Comparison of ENCODE assay signal across 32 mouse cellular contexts in genomic region chr7:127139562-127139961, GRCm38 (mm10). TPM values are rescaled to one million over a fixed set of nuclear protein-coding genes. Genes with fewer than 3 reads are reported as not detected.
DNase-seq lines count a peak whose midpoint lies in the region; ATAC-seq and TF ChIP-seq lines count a peak whose summit lies in the region.
"Had no signal": no experiment of that assay in that cellular context is flagged by ENCODE, and none has a peak within 500 bp of the region (broad histone marks: within the 10 kb centered on the region; RNA-seq: fewer than 3 reads in every experiment).

No protein-coding gene starts in this region.

- H3K36me3 ChIP-seq in liver, embryonic 11.5 days (ENCODE audit: control insufficient read depth, insufficient read depth, low read length) = peaks cover 2% of the 10 kb centered on the region; the same call in 1 of the 2 replicates
- H3K36me3 ChIP-seq in ES-E14 (ENCODE audit: control insufficient read depth, insufficient read depth, low read length, poor library complexity, severe bottlenecking) = no peaks in the 10 kb centered on the region
- H3K36me3 ChIP-seq in liver, embryonic 12.5 days = peaks cover 8% of the 10 kb centered on the region; the same call in 1 of the 2 replicates
- no peaks in the 10 kb centered on the region for H3K36me3 ChIP-seq in liver, postnatal 0 days (replicated peaks; ENCODE audit: insufficient read depth, low read length)
- H3K36me3 ChIP-seq in heart, embryonic 12.5 days = no peaks in the 10 kb centered on the region
- H3K36me3 ChIP-seq: heart, embryonic 15.5 days; hindbrain, embryonic 12.5 days; midbrain, embryonic 12.5 days had no signal

- peak overlapping the region; percentile 91 for H3K27ac ChIP-seq in liver, embryonic 11.5 days (ENCODE audit: low read depth, low read length)
- peak overlapping the region; percentile 64; the same call in 1 of the 2 replicates for H3K27ac ChIP-seq in ES-E14 (ENCODE audit: insufficient read depth, low read depth, low read length, poor library complexity, severe bottlenecking)
- H3K27ac ChIP-seq in liver, embryonic 12.5 days = peak overlapping the region; percentile 85
- H3K27ac ChIP-seq in liver, postnatal 0 days (ENCODE audit: low read depth) = peak overlapping the region; percentile 53
- no peak overlapping the region for H3K27ac ChIP-seq in heart, embryonic 12.5 days (ENCODE audit: poor library complexity, severe bottlenecking)
- H3K27ac ChIP-seq: forebrain, embryonic 13.5 days; heart, embryonic 15.5 days; hindbrain, embryonic 12.5 days; midbrain, embryonic 12.5 days; stomach, postnatal 0 days had no signal

- H3K9ac ChIP-seq in liver, embryonic 11.5 days (ENCODE audit: low read depth, low read length) = peak overlapping the region; percentile 47
- H3K9ac ChIP-seq in ES-E14 (ENCODE audit: insufficient read depth, low read depth, low read length, poor library complexity, severe bottlenecking) = no peak overlapping the region
- peak overlapping the region; percentile 38 for H3K9ac ChIP-seq in liver, embryonic 12.5 days
- no peak overlapping the region for H3K9ac ChIP-seq in liver, postnatal 0 days (replicated peaks)
- no peak overlapping the region for H3K9ac ChIP-seq in heart, embryonic 12.5 days
- H3K9ac ChIP-seq: forebrain, embryonic 13.5 days; heart, embryonic 15.5 days; hindbrain, embryonic 12.5 days; midbrain, embryonic 12.5 days had no signal

- in situ Hi-C loops in ES-E14 (cut with MboI; ENCODE audit: low sequenced_read_pairs in 2 of 2, unreplicated experiment in 2 of 2) = no loop called here

- WGBS in liver, embryonic 11.5 days = 35% methylated on average over 5 of the region's 5 CpGs
- 22% methylated on average over 5 of the region's 5 CpGs for WGBS in liver, embryonic 12.5 days (ENCODE audit: insufficient replicate concordance)
- 34% methylated on average over 5 of the region's 5 CpGs for WGBS in liver, postnatal 0 days (ENCODE audit: insufficient replicate concordance)
- WGBS in heart, embryonic 12.5 days = 55% methylated on average over 5 of the region's 5 CpGs

- no peak for TF ChIP-seq EP300 in liver, postnatal 0 days (IDR thresholded peaks at IDR 0.05; ENCODE audit: low read depth)

- H3K9me3 ChIP-seq in liver, embryonic 11.5 days (ENCODE audit: control insufficient read depth, low read length) = no peaks in the 10 kb centered on the region
- no peaks in the 10 kb centered on the region for H3K9me3 ChIP-seq in ES-E14 (ENCODE audit: control insufficient read depth, insufficient read depth, low read depth, low read length)
- H3K9me3 ChIP-seq in liver, embryonic 12.5 days (replicated peaks) = no peaks in the 10 kb centered on the region
- no peaks in the 10 kb centered on the region for H3K9me3 ChIP-seq in liver, postnatal 0 days (ENCODE audit: low read length)
- no peaks in the 10 kb centered on the region for H3K9me3 ChIP-seq in heart, embryonic 12.5 days (replicated peaks)
- H3K9me3 ChIP-seq: forebrain, embryonic 13.5 days; heart, embryonic 15.5 days; hindbrain, embryonic 12.5 days; midbrain, embryonic 12.5 days had no signal

- no peak for DNase-seq in liver, embryonic 11.5 days (ENCODE audit: low spot score)
- DNase-seq in liver (no peak), ES-E14 (ENCODE audit: low read depth, low spot score) (no peak)
- DNase-seq in liver, postnatal 0 days = no peak
- DNase-seq in layer of hippocampus, adult 9-10 months (ENCODE audit: low spot score) = no peak
- DNase-seq: adrenal gland, postnatal 10 days; cerebellum, adult 11-12 months; cerebellum, postnatal 10 days; gastrocnemius, postnatal 14 days; kidney, postnatal 14 days; lung, postnatal 36 days; right cerebral cortex, postnatal 25 days; thymus, adult 18-20 months; thymus, postnatal 25 days had no signal

- H3K27me3 ChIP-seq in liver, embryonic 11.5 days (replicated peaks; ENCODE audit: control insufficient read depth, insufficient read depth, low read length) = no peaks in the 10 kb centered on the region
- no peaks in the 10 kb centered on the region for H3K27me3 ChIP-seq in liver, embryonic 12.5 days (replicated peaks)
- H3K27me3 ChIP-seq in liver, postnatal 0 days (ENCODE audit: insufficient read depth, low read length) = no peaks in the 10 kb centered on the region
- 0 out of 2 replicates have a peak, but pooled peaks cover 2% of the 10 kb centered on the region for H3K27me3 ChIP-seq in heart, embryonic 12.5 days (replicated peaks)
- H3K27me3 ChIP-seq: forebrain, embryonic 13.5 days; hindbrain, embryonic 12.5 days; midbrain, embryonic 12.5 days; Patski had no signal

- no peak for TF ChIP-seq CTCF in liver, postnatal 0 days (IDR thresholded peaks at IDR 0.05; ENCODE audit: low read depth)

- H3K4me3 ChIP-seq in liver, embryonic 11.5 days (ENCODE audit: low read depth, low read length) = no peak overlapping the region
- no peak overlapping the region for H3K4me3 ChIP-seq in ES-E14 (ENCODE audit: insufficient read depth in 1 of 2, low read depth in 1 of 2, low read length in 2 of 2, poor library complexity in 1 of 2, severe bottlenecking in 1 of 2)
- H3K4me3 ChIP-seq in liver, embryonic 12.5 days = no peak overlapping the region
- no peak overlapping the region for H3K4me3 ChIP-seq in liver, postnatal 0 days (ENCODE audit: low read depth, low read length)
- no peak overlapping the region for H3K4me3 ChIP-seq in heart, embryonic 12.5 days
- H3K4me3 ChIP-seq: forebrain, embryonic 13.5 days; heart, embryonic 15.5 days; hindbrain, embryonic 12.5 days; midbrain, embryonic 12.5 days had no signal

- peaks cover 58% of the 10 kb centered on the region for H3K4me1 ChIP-seq in liver, embryonic 11.5 days (replicated peaks; ENCODE audit: control insufficient read depth, insufficient read depth, low read length)
- H3K4me1 ChIP-seq in ES-E14 (ENCODE audit: control insufficient read depth in 2 of 2, insufficient read depth in 2 of 2, low read length in 2 of 2, poor library complexity in 1 of 2) = peaks cover 3 to 34% of the 10 kb centered on the region in 2 experiments; a peak in 3 of 4 replicates
- H3K4me1 ChIP-seq in liver, embryonic 12.5 days = peaks cover 99% of the 10 kb centered on the region
- peaks cover 34% of the 10 kb centered on the region for H3K4me1 ChIP-seq in liver, postnatal 0 days (ENCODE audit: insufficient read depth)
- no peaks in the 10 kb centered on the region for H3K4me1 ChIP-seq in heart, embryonic 12.5 days (replicated peaks)
- H3K4me1 ChIP-seq: forebrain, embryonic 13.5 days; midbrain, embryonic 12.5 days had no signal

- H3K4me2 ChIP-seq in liver, embryonic 11.5 days = peak overlapping the region; percentile 43
- H3K4me2 ChIP-seq in liver, embryonic 12.5 days = peak overlapping the region; percentile 51
- peak overlapping the region; percentile 40 for H3K4me2 ChIP-seq in liver, postnatal 0 days (ENCODE audit: low read depth, low read length)
- H3K4me2 ChIP-seq in heart, embryonic 12.5 days = no peak overlapping the region
- H3K4me2 ChIP-seq: forebrain, embryonic 13.5 days; heart, embryonic 15.5 days; hindbrain, embryonic 12.5 days; midbrain, embryonic 12.5 days had no signal

- ATAC-seq in liver, embryonic 11.5 days (replicated peaks; ENCODE audit: low FRiP score) = no peak
- no peak; the same call in 1 of the 2 replicates for ATAC-seq in liver, embryonic 12.5 days
- 0 out of 2 replicates have a peak, but pooled peaks have one; percentile 30 for ATAC-seq in liver, postnatal 0 days
- ATAC-seq in heart, embryonic 12.5 days (ENCODE audit: insufficient number of reproducible peaks, low FRiP score) = no peak
- ATAC-seq: forebrain, embryonic 13.5 days; intestine, postnatal 0 days; Patski had no signal

TF ChIP-seq in ES-E14, 5 proteins besides CTCF, POLR2A, EP300 and RAD21 (continues in another document):
- no peak for TF ChIP-seq ZC3H11A (IDR thresholded peaks at IDR 0.05; ENCODE audit: borderline replicate concordance, low read depth, low read length)
- TF ChIP-seq ZNF384 (IDR thresholded peaks at IDR 0.05; ENCODE audit: low read depth, low read length) = no peak
- no peak for TF ChIP-seq HCFC1 (IDR thresholded peaks at IDR 0.05; ENCODE audit: borderline replicate concordance, insufficient read depth, low read length)
- no peak for TF ChIP-seq CHD2 (IDR thresholded peaks at IDR 0.05; ENCODE audit: low read depth, low read length)

RNA-seq across cellular contexts. Expression of gene Spn, which starts 1.9 kb away (rescaled TPM):
- polyA plus RNA-seq in liver, embryonic 11.5 days (2014; fragmentation: Nextera tagmentation; extraction: Ambion mirVana) = 12.7 and 14.4 TPM in 2 replicates
- 30.2 and 67.4 TPM in 2 replicates for total RNA-seq in ES-E14 (2012; rRNA removed)
- polyA plus RNA-seq in liver, embryonic 12.5 days (2016; fragmentation: Nextera tagmentation; extraction: Ambion mirVana) = 7.3 and 7.4 TPM in 2 replicates
- polyA plus RNA-seq in liver, postnatal 0 days (2015; fragmentation: Nextera tagmentation; extraction: Ambion mirVana) = 4.9 and 5.6 TPM in 2 replicates
- polyA plus RNA-seq in heart, embryonic 12.5 days (2016; fragmentation: Nextera tagmentation; extraction: Ambion mirVana) = 0.17 and 0.31 TPM in 2 replicates
- polyA plus RNA-seq: hindbrain, embryonic 12.5 days; neural tube, embryonic 14.5 days had no signal

RNA-seq across cellular contexts. Expression of gene Qprt, which starts 17.5 kb away (rescaled TPM):
- 43.8 and 44.2 TPM in 2 replicates for polyA plus RNA-seq in liver, embryonic 11.5 days (2014; fragmentation: Nextera tagmentation; extraction: Ambion mirVana)
- total RNA-seq in ES-E14 (2012; rRNA removed) = 5.6 and 7.1 TPM in 2 replicates
- polyA plus RNA-seq in liver, embryonic 12.5 days (2016; fragmentation: Nextera tagmentation; extraction: Ambion mirVana) = 36.5 and 40.3 TPM in 2 replicates
- polyA plus RNA-seq in liver, postnatal 0 days (2015; fragmentation: Nextera tagmentation; extraction: Ambion mirVana) = 148 and 151 TPM in 2 replicates
- 5.7 and 6.1 TPM in 2 replicates for polyA plus RNA-seq in heart, embryonic 12.5 days (2016; fragmentation: Nextera tagmentation; extraction: Ambion mirVana)
- total RNA-seq: heart, postnatal 25 days had no signal
- polyA plus RNA-seq: neural tube, embryonic 14.5 days; Patski had no signal

RNA-seq across cellular contexts. Expression of gene AI467606, which starts 48.4 kb away (rescaled TPM):
- 12.3 and 13.7 TPM in 2 replicates for polyA plus RNA-seq in liver, embryonic 11.5 days (2014; fragmentation: Nextera tagmentation; extraction: Ambion mirVana)
- total RNA-seq in ES-E14 (2012; rRNA removed) = 13.5 and 31.2 TPM in 2 replicates
- polyA plus RNA-seq in liver, embryonic 12.5 days (2016; fragmentation: Nextera tagmentation; extraction: Ambion mirVana) = 8.3 and 8.5 TPM in 2 replicates
- polyA plus RNA-seq in liver, postnatal 0 days (2015; fragmentation: Nextera tagmentation; extraction: Ambion mirVana) = 7.6 and 8.1 TPM in 2 replicates
- 0.54 and 1.3 TPM in 2 replicates for polyA plus RNA-seq in heart, embryonic 12.5 days (2016; fragmentation: Nextera tagmentation; extraction: Ambion mirVana)

RNA-seq across cellular contexts. Expression of gene Zg16, which starts 52.4 kb away (rescaled TPM):
- polyA plus RNA-seq in liver, embryonic 11.5 days (2014; fragmentation: Nextera tagmentation; extraction: Ambion mirVana) = not detected in 2 replicates
- not detected in 2 replicates for total RNA-seq in ES-E14 (2012; rRNA removed)
- not detected in 2 replicates for polyA plus RNA-seq in liver, embryonic 12.5 days (2016; fragmentation: Nextera tagmentation; extraction: Ambion mirVana)
- polyA plus RNA-seq in liver, postnatal 0 days (2015; fragmentation: Nextera tagmentation; extraction: Ambion mirVana) = 0.59 and 1.8 TPM in 2 replicates
- polyA plus RNA-seq in heart, embryonic 12.5 days (2016; fragmentation: Nextera tagmentation; extraction: Ambion mirVana) = not detected in 2 replicates
- total RNA-seq: gastrocnemius, postnatal 14 days; heart, postnatal 25 days; layer of hippocampus, postnatal 10 days; left cerebral cortex, adult 18-20 months; left cerebral cortex, postnatal 14 days had no signal
- polyA plus RNA-seq: embryonic facial prominence, embryonic 14.5 days; forebrain, embryonic 13.5 days; heart, embryonic 15.5 days; hindbrain, embryonic 12.5 days; kidney, embryonic 14.5 days; limb, embryonic 11.5 days; lung, embryonic 16.5 days; midbrain, embryonic 12.5 days; neural tube, embryonic 14.5 days; Patski had no signal

RNA-seq across cellular contexts. Expression of gene Cd2bp2, which starts 56.3 kb away (rescaled TPM):
- 50.3 and 59.5 TPM in 2 replicates for polyA plus RNA-seq in liver, embryonic 11.5 days (2014; fragmentation: Nextera tagmentation; extraction: Ambion mirVana)
- 113 and 133 TPM in 2 replicates for total RNA-seq in ES-E14 (2012; rRNA removed)
- 35.0 and 36.0 TPM in 2 replicates for polyA plus RNA-seq in liver, embryonic 12.5 days (2016; fragmentation: Nextera tagmentation; extraction: Ambion mirVana)
- polyA plus RNA-seq in liver, postnatal 0 days (2015; fragmentation: Nextera tagmentation; extraction: Ambion mirVana) = 11.5 and 14.0 TPM in 2 replicates
- 50.5 and 51.5 TPM in 2 replicates for polyA plus RNA-seq in heart, embryonic 12.5 days (2016; fragmentation: Nextera tagmentation; extraction: Ambion mirVana)

Comparison
In these comparisons a context has a peak if more than half of its experiments do, and no peak if none do; other contexts are left out.
1. H3K9ac ChIP-seq: peak in liver, embryonic 11.5 days (single experiment) and liver, embryonic 12.5 days (single experiment); none in ES-E14 (single experiment), liver, postnatal 0 days (single experiment) and heart, embryonic 12.5 days (single experiment).